Mouse (Mus musculus): ENCODE results near the gene Cdkal1. TPM values are rescaled to one million over a fixed set of nuclear protein-coding genes. Genes with fewer than 3 reads are reported as not detected.

Cdkal1 gene
- total RNA-seq, 2 experiments from 2014 or later = 9.2 to 13.0 TPM

GRCm38 (mm10) chr13:29650576-29651236, 204.8 kb downstream of the Cdkal1 start:
- no peak for ATAC-seq (replicated peaks; ENCODE audit: low FRiP score, poor library complexity, severe bottlenecking)

DNA sequence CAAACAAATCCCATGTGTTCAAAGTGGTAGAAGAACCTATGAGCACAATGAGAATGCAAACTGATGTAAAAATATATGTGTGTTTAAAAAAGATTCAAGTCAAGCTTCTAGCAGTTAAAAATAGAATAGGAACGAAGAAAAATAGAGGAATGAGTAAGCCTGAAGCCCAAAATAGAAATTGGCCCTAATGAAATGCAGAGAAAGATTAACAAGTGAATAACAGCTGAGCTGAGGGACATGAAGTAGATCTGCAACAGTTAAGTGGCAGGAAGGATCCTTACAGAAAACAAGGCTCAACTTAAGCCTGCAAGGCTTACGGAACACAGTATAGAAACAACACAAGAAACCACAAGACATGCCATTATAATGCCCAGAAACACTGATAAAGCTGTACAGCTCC, 205.9 kb downstream of the Cdkal1 start:
- ATAC-seq (replicated peaks; ENCODE audit: low FRiP score, poor library complexity, severe bottlenecking) = no peak

DNA sequence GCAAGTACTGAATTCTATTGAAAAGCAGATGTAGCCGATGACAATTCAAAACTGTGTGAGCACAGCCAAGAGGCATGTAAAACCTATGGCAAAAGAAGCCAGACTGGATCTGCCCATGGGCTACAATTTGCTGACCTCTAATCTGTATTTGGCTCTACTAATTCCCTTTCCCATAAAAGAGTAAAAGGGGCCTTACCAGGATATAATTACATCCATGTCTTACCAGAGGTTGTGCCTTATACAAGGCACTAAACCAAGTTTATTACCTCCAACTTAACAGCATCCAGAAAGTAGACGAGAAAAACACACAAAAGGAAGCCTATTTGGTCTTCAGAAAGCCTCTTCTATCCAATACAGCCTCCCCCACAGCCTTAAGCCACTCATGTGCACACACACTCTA, 213.2 kb downstream of the Cdkal1 start:
- ATAC-seq (replicated peaks; ENCODE audit: low FRiP score, poor library complexity, severe bottlenecking) = no peak

DNA sequence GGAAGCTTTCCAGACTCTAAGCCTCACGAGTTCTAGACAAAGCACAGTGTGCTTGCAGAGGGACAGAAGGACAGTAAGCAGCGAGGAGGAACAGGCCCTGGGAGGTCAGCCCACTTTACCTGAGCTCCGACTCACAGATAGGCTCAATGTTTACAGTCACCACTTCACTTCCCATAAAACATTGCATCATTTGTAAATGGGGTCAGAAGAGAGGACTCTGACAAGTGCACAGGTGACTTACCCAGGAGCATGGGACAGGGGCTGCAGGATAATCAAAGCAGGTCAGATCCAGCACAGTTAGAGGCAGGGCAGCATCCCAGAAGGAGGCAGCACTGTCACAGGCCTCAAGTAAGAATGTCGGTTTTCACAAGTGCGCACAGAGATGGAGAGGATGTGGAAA, 214.3 kb downstream of the Cdkal1 start:
- ATAC-seq (replicated peaks; ENCODE audit: low FRiP score, poor library complexity, severe bottlenecking) = no peak

- no peak for ATAC-seq (replicated peaks; ENCODE audit: low FRiP score, poor library complexity, severe bottlenecking)
Measured at GRCm38 (mm10) chr13:29640186-29640585, 215.3 kb downstream of the Cdkal1 start.

GRCm38 (mm10) chr13:29638303-29638702, 217.2 kb downstream of the Cdkal1 start:
- no peak for ATAC-seq (replicated peaks; ENCODE audit: low FRiP score, poor library complexity, severe bottlenecking)

- ATAC-seq (replicated peaks; ENCODE audit: low FRiP score, poor library complexity, severe bottlenecking) = no peak
Measured at GRCm38 (mm10) chr13:29637788-29638187, 217.7 kb downstream of the Cdkal1 start.

- ATAC-seq (replicated peaks; ENCODE audit: low FRiP score, poor library complexity, severe bottlenecking) = no peak
Measured at GRCm38 (mm10) chr13:29635581-29635980, 219.9 kb downstream of the Cdkal1 start.

GRCm38 (mm10) chr13:29631342-29631741, 224.1 kb downstream of the Cdkal1 start:
- ATAC-seq (replicated peaks; ENCODE audit: low FRiP score, poor library complexity, severe bottlenecking) = no peak

GRCm38 (mm10) chr13:29628607-29629006, 226.9 kb downstream of the Cdkal1 start:
- no peak for ATAC-seq (replicated peaks; ENCODE audit: low FRiP score, poor library complexity, severe bottlenecking)

DNA sequence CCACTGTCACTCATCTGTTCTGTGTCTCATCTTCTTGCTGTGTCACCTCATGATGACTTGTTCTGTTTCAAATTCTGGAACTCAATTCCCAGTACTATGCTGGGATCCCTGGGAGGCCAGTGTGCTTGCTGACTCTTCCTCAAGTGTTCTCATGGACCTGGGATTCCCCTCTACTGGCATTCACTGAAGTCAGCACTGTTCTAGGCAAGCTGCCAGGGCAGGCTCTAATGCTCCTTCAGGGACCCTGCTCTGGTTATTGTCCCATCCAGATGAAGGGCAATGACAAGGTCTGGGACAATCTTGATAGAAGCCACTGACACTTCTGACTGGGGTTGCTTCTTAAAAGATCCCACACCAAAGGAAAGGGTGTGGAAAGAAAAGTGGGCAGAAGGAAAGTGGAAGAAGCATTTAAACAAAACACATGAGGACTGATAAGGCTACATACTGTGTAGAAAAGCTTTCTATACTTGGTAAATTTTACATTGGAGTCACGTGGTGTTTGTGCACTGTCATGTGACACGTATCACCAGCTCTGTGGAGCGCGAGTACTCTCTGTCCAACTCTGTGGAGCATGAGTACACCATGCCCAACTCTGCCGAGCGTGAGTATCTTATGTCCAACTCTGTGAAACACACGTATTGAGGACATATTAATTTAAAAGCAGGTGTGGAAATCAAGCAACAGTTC, 227.9 kb downstream of the Cdkal1 start:
- no peak for ATAC-seq (replicated peaks; ENCODE audit: low FRiP score, poor library complexity, severe bottlenecking)

DNA sequence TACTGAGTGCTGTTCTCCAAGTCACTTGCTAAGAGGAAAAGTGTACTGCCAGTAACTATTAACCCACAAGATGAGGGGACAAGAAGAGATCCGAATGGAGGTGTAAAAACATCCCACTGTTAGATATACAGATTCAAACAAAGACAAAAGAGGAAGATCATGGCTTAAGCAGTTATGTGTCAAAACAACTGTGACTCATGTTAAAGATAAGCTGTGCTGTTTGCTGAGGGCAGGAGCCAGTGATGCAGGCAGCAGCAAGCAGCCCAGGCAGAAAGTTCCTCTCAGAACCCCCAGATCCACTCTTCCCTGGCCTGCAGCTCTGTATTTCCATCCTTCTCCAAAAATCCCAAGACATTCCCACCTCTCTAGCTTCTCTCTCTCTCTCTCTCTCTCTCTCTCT, 230.5 kb downstream of the Cdkal1 start:
- no peak for ATAC-seq (replicated peaks; ENCODE audit: low FRiP score, poor library complexity, severe bottlenecking)

GRCm38 (mm10) chr13:29623636-29624239, 231.7 kb downstream of the Cdkal1 start:
- ATAC-seq (replicated peaks; ENCODE audit: low FRiP score, poor library complexity, severe bottlenecking) = no peak

DNA sequence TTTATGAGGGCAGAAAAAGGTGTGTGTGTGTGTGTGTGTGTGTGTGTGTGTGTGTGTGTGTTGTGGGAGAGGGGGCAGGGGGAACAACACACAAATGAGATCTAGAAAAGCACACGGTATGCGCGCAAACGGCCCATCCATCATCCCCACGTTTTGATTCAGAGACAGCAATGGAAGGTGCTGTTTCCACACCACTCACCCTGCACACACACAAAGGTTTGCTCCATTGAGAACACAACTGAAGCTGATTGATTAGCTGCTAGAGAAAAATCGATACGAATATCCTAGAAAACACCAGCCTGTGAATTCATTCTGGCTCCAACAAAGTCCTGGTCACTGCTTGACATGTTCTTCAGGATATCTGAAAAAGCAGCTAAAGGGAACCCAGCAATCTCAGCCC, 233.6 kb downstream of the Cdkal1 start:
- ATAC-seq (replicated peaks; ENCODE audit: low FRiP score, poor library complexity, severe bottlenecking) = no peak

DNA sequence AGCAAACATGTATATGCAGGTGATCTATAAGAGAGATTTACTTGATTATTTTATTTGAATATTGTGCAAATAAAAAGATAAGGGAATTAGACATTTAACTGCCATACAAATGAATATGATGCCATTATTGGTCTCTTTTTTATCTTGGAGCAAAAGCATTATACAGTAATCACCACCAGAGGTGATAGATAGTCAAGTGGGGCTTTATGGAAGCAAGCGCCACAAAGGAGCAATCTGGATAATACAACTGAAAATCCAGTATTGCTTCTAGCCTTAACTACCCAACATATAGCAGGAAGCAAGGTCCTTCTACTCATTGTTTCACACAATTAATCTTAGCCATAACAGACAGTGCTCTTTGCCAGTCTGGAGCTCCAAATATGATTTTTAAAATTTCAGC, 234.1 kb downstream of the Cdkal1 start:
- no peak for ATAC-seq (replicated peaks; ENCODE audit: low FRiP score, poor library complexity, severe bottlenecking)

- ATAC-seq (replicated peaks; ENCODE audit: low FRiP score, poor library complexity, severe bottlenecking) = no peak
Measured at GRCm38 (mm10) chr13:29620826-29621225, 234.6 kb downstream of the Cdkal1 start.

DNA sequence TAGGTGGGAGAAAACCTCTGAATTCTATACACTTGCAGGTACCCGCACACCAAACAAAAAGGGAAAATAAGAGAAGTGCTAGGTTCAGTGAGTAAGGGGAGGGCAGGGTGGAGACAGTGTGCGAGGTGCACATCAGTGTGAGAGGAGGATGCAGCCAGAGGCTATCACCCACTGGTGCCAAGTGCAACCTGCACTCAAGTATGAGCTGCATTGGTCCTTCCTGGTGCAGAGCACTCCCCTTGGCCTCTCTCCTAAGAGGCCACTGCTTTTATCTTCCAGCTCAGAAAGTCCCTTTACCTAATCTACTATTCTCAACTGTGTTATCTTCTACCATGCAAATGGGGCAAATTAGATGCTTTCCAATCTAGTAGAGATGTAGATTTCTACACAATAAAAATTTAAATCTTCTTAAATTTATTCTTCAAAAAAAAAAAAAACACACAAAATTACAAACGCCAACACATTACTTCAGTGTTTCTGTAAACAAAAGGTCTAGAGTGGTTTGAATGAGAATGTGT, 238.8 kb downstream of the Cdkal1 start:
- ATAC-seq (replicated peaks; ENCODE audit: low FRiP score, poor library complexity, severe bottlenecking) = no peak

DNA sequence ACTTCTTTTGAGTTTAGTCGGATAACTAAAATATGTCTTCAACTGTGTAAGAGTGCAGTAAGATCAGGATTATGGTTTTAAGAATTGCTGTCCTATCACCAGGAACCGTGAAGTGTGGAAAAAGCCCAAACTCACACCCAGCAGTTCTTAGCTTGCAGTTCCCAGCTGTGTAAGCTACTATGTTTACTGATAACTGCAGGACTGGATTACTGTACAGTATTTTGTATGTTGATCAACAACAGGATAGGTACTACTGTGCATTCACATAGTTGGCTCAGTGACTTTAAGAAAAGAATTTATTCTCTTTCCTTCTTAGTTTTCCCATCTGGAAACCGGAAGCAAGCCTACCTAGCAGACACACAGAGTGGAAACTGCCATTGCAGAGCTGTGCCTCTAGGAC, 239.5 kb downstream of the Cdkal1 start:
- no peak for ATAC-seq (replicated peaks; ENCODE audit: low FRiP score, poor library complexity, severe bottlenecking)

GRCm38 (mm10) chr13:29615081-29615480, 240.4 kb downstream of the Cdkal1 start:
- ATAC-seq (replicated peaks; ENCODE audit: low FRiP score, poor library complexity, severe bottlenecking) = no peak

DNA sequence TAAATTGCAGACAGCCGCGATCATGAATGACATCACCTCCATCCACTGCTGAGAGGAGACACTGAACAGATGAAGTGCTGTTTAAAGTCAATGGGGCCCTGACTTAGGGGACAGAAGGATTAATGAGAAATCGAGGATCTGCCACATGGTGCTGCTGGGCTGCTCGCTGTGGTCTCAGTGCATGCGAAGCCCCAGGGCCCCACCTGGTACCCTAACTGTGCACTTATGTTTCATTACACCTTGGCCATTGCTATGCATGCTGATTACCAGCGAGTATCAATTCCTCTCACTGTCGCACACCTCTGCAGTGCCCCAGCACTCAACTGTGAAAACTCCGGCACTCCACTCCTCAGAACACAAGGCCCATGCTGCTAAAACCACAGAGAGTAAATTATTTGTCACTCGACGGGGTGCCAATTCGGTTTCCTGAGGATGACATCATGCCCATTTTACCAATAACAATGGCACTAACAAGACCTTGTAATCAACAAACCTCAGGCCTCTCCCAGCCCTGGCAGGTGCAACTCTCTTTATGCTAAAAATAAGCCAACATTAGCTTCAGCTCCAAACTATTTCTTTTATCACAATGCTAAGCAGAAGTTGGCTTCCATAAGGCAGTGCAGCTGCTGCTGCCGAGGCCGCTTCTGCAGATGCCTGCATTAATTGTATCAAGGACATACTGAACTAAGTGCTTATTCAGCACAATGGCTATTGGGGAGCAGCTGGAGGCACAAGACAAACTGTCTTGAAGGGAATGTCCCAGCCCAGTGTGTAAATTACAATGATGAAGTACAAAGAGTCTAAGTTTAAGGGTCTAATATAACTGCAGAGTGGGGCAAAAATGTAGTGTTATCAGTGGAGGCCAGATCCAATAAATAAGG, 245.2 kb downstream of the Cdkal1 start:
- no peak for ATAC-seq (replicated peaks; ENCODE audit: low FRiP score, poor library complexity, severe bottlenecking)

Data from erythroid progenitor cell, adult 5-6 weeks (primary cell).